Mouse (Mus musculus): ENCODE data around the gene Gm2a.

Gene Gm2a

GRCm38 (mm10) chr11:55128411-55128810 is 30.5 kb downstream of the Gm2a start:
- no peak for DNase-seq (ENCODE audit: extremely low read depth, low read depth, low spot score)

- DNase-seq (ENCODE audit: extremely low read depth, low read depth, low spot score) = no peak
These were observed 33.3 kb downstream of the Gm2a start for GRCm38 (mm10) chr11:55131077-55131742.

GRCm38 (mm10) chr11:55131946-55132345 is 34.0 kb downstream of the Gm2a start:
- DNase-seq (ENCODE audit: extremely low read depth, low read depth, low spot score) = no peak

GRCm38 (mm10) chr11:55133204-55133603 is 35.3 kb downstream of the Gm2a start:
- no peak for DNase-seq (ENCODE audit: extremely low read depth, low read depth, low spot score)

- DNase-seq (ENCODE audit: extremely low read depth, low read depth, low spot score) = no peak
These were observed 36.5 kb downstream of the Gm2a start for GRCm38 (mm10) chr11:55134407-55134806.

DNA sequence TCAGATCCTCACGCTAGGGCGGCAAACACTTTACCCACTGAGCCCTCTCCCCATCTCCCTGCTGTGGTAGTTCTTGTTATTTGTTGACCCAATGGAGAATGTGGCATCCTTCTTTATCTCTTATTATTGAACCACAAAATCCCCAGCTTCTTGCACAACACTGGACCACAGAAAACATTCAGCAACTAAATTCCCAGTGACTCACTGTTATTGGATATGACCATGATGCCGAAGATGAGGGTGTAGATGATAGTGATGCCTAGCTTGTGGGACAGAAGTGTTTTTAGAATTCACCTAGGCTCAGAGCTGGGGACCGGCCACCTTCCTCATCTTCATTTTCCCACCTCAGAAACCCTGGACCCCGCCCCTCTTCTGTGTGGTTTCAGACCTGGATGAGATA is 37.0 kb downstream of the Gm2a start:
- DNase-seq (ENCODE audit: extremely low read depth, low read depth, low spot score) = no peak

DNA sequence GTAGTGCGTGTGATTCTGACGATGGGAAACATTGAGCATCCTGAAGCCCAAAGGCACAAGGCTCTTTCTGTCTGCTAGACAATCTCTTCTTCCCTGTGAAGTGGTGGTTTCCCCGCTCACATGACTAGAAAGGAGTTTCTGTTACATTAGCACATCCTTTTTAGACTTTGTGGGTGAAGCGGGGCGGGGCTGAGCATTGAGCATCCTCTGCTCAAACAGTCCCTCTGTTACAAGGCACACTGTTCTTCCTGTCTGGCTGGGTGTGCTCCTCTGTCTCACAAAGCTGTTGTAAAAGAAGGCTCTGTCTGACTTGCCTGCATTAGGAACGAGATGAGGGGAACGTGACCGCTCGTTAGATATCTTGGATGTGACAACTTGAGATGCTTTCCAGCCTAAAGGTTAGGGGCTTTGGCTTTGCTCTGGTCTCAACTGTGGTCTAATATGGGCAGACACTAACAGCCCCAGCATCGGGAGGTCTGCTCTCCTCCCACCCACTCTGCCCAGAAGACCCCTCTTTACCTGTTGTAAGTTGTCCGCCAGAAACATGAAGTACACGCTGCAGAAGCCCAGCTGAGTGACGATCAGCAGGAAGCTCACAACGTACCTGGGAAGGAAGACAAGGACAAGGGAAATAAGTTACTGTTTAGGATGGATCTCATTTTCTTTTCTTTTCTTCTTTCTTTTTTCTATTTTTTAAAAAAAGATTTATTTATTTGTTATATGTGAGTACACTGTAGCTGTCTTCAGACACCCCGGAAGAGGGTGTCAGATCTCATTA is 39.0 kb downstream of the Gm2a start:
- DNase-seq (ENCODE audit: extremely low read depth, low read depth, low spot score) = no peak

- no peak for DNase-seq (ENCODE audit: extremely low read depth, low read depth, low spot score)
These were observed 39.7 kb downstream of the Gm2a start for GRCm38 (mm10) chr11:55137646-55138045.

GRCm38 (mm10) chr11:55141502-55141901 is 43.6 kb downstream of the Gm2a start:
- no peak for DNase-seq (ENCODE audit: extremely low read depth, low read depth, low spot score)

DNA sequence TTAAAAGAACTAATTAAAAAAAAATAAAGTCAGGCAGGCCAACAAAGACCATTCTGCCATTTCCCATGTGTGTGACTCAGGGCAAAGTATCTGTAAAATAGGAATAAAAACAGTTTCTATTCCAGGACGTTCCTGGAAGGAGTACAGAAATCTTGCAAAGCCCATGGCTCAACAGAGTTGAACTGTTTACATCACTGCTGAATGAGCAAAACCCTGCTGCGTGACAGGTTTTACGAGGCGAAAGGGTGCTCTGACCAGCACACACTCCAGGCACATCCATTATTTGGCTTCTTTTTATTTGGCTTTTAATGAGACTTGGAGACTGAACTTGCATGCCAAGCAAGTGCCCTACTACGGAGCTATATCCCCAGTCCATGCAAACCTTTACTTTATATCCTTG is 46.1 kb downstream of the Gm2a start:
- no peak for DNase-seq (ENCODE audit: extremely low read depth, low read depth, low spot score)

DNA sequence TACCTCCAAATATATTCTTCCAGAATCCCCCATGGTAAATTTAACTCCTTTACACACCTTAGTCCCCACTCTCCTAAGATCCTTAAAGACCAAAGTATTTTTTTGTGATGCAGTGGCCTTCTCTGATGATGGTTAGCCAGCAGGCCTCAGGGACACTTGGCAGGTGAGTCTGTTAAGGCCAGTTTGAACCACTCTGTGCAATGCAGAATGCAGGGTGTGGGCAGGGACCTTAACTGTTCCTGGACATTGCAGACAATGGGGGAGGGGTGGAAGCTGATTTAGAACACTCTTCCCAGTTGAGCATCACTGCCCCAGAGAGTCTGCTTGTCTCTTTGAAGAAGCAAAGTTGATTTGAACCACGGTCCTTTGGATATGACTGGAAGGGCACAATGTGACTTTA is 48.9 kb downstream of the Gm2a start:
- DNase-seq (ENCODE audit: extremely low read depth, low read depth, low spot score) = no peak

- DNase-seq (ENCODE audit: extremely low read depth, low read depth, low spot score) = no peak
These were observed 49.5 kb downstream of the Gm2a start for GRCm38 (mm10) chr11:55147423-55147822.

DNA sequence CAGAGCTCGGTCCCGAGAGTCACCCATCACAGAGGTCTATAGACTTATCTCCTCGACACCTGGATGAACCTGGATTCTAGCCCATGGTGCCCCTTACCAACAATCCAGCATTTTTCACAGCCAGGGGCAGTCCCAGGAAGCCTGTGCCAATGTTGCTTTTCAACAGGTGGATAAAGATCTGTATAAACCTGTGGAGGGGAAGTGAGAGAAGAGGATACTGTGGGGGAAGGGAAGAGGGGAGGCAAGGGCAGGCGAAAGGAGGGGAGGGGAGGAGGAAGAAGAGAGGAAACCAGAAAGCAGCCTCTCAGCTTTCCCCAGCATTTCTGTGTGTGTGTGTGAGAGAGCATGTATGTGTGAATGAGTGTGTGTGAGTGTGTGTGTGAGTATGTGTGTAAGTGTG is 50.5 kb downstream of the Gm2a start:
- no peak for DNase-seq (ENCODE audit: extremely low read depth, low read depth, low spot score)

DNA sequence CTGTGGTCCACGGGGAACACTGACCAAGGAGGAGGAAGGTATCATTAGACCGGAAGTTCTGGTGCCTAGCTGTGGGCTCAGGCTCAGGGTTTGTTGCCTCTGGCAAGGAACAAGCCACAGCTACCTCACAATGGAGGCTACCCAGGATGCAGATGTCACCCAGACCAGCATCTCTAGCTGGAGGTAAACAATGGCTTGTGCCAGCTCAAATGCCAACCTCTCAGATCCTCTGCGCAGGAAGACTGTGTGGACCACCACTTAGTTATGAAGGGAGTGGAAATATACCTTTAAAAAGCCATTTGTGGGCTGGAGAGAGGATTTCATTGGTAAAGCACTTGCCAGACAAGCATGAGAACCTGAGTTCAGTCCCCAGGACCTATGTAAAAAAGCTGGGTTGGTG is 53.7 kb downstream of the Gm2a start, which contains the start of gene Slc36a3:
Gene Slc36a3, minus strand, starts transcription at position 101 of the 400 bp plus-strand sequence.
- no peak for DNase-seq (ENCODE audit: extremely low read depth, low read depth, low spot score)

DNA sequence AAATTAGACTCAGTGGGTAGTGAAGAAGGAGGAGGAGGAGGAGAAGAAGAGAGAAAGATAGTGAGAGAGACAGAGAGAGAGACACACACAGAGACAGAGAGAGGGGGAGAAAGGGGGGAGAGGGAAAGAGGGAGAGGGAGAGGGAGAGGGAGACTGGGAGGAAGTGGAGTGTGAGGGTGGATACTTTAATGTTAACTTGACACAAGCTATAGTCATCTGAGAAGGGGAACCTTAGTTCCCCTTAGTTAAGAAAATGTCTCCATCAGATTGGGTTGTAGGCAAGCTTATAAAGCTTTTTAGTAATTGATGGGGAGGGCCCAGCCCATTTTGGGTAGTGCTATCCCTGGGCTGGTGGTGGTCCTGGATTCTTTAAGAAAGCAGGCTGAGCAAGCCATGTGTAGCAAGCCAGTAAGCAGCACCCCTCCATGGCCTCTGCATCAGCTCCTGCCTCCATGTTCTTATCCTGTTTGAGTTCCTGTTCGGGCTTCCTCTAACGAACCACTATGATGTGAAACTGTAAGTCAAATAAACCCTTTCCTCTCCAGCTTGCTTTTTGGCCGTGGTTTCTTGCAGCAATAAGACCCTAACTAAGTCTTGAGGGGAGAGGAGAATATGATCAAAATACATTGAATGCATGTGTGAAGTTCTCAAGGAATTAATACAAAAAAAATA is 56.6 kb downstream of the Gm2a start:
- DNase-seq (ENCODE audit: extremely low read depth, low read depth, low spot score) = no peak

- no peak for DNase-seq (ENCODE audit: extremely low read depth, low read depth, low spot score)
These were observed 57.1 kb downstream of the Gm2a start for GRCm38 (mm10) chr11:55155070-55155421.

GRCm38 (mm10) chr11:55158785-55159359 is 61.0 kb downstream of the Gm2a start:
- no peak for DNase-seq (ENCODE audit: extremely low read depth, low read depth, low spot score)
